Mouse (Mus musculus) adrenal gland, postnatal 14 days (tissue): ENCODE data around the gene Lpcat4. TPM values are rescaled to one million over a fixed set of nuclear protein-coding genes. Genes with fewer than 3 reads are reported as not detected.

ENCODE experiments used
- total RNA-seq: library from RNA; stranded (reverse); gene quantifications from 2 replicates; pipeline ENCODE4 v1.2.3, GENCODE M21; 2021

Lpcat4 gene
- total RNA-seq, 1 experiment from 2014 or later = 6.6 TPM

Other genes with a start within 250 kb of the Lpcat4 start
- not detected in 2 replicates for gene Olfr1309, start 249.2 kb upstream of the Lpcat4 start, total RNA-seq
- gene Olfr1310, start 226.8 kb upstream of the Lpcat4 start, total RNA-seq = not detected in 2 replicates
- gene Olfr1311, start 215.1 kb upstream of the Lpcat4 start, total RNA-seq = not detected in 2 replicates
- not detected in 2 replicates for gene Olfr1312, start 189.2 kb upstream of the Lpcat4 start, total RNA-seq
- gene Olfr1313, start 161.6 kb upstream of the Lpcat4 start, total RNA-seq = not detected in 2 replicates
- not detected in 2 replicates for gene Olfr1314, start 142.7 kb upstream of the Lpcat4 start, total RNA-seq
- gene Olfr1315-ps1, start 124.0 kb upstream of the Lpcat4 start, total RNA-seq = not detected in 2 replicates
- not detected in 2 replicates for gene Olfr1316, start 104.5 kb upstream of the Lpcat4 start, total RNA-seq
- not detected in 2 replicates for gene Olfr1317, start 99.1 kb upstream of the Lpcat4 start, total RNA-seq
- not detected in 2 replicates for gene Olfr1318, start 85.3 kb upstream of the Lpcat4 start, total RNA-seq
- not detected in 2 replicates for gene Nutm1, start 19.8 kb downstream of the Lpcat4 start, total RNA-seq
- 128 and 139 TPM in 2 replicates for gene Nop10, start 22.5 kb downstream of the Lpcat4 start, total RNA-seq
- 35.0 and 48.5 TPM in 2 replicates for gene Slc12a6, start 26.4 kb downstream of the Lpcat4 start, total RNA-seq
- gene Gm21985, start 26.8 kb downstream of the Lpcat4 start, total RNA-seq = not detected in 2 replicates
- 86.8 and 89.1 TPM in 2 replicates for gene Emc4, start 128.6 kb downstream of the Lpcat4 start, total RNA-seq
- 12.3 and 12.4 TPM in 2 replicates for gene Katnbl1, start 139.7 kb downstream of the Lpcat4 start, total RNA-seq
- 25.1 and 25.5 TPM in 2 replicates for gene Emc7, start 215.5 kb downstream of the Lpcat4 start, total RNA-seq
- gene Chrm5, start 241.3 kb downstream of the Lpcat4 start, total RNA-seq = not detected in 2 replicates